Mouse (Mus musculus): ENCODE results near the gene B3gnt2.

Gene B3gnt2

GRCm38 (mm10) chr11:22718036-22718435 is 142.7 kb downstream of the B3gnt2 start:
- DNase-seq: no peak

GRCm38 (mm10) chr11:22711327-22711726 is 149.4 kb downstream of the B3gnt2 start:
- no peak for DNase-seq

- DNase-seq: no peak
These were observed 150.2 kb downstream of the B3gnt2 start for GRCm38 (mm10) chr11:22710596-22710995.

Data from cerebellum, postnatal 25 days (tissue).